Mouse (Mus musculus): ENCODE results near the gene Galnt16. TPM values are rescaled to one million over a fixed set of nuclear protein-coding genes. Genes with fewer than 3 reads are reported as not detected.

Gene Galnt16
- polyA plus RNA-seq, 1 experiment from 2014 or later = 5.9 TPM

DNA sequence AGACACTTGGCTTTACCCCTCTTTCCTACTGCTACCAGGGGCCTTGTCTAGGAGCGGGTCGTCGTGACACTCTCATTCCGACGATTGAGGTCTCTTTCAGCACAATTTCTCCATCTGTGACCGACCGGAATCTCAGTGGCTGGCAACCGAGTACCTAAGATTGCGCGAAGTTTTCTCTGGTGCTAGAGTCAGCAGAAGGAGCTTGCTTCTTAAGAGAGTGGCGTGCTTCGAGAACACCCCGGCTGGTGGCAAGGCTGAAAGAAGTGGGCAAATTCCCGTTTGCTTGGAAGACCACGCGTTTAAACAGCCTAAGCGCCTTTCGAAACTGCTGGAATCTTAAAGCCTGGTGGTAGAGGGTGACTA is 126.4 kb downstream of the Galnt16 start:
- 6% methylated on average over 18 of the region's 18 CpGs for WGBS
- ATAC-seq (replicated peaks; ENCODE audit: low FRiP score, low TSS enrichment, low read depth) (no peak), DNase-seq (ENCODE audit: low spot score) (no peak)
- H3K27me3 ChIP-seq (replicated peaks; ENCODE audit: control insufficient read depth, insufficient read depth, low read length) = no peaks in the 10 kb centered on the region
- H3K4me2 ChIP-seq (ENCODE audit: low read length) = peak overlapping the region; percentile 95
- peak overlapping the region; percentile 96 for H3K9ac ChIP-seq (ENCODE audit: low read length)
- H3K27ac ChIP-seq (ENCODE audit: low read depth) = no peak overlapping the region
- peaks cover 24% of the 10 kb centered on the region for H3K4me1 ChIP-seq (replicated peaks; ENCODE audit: control insufficient read depth, insufficient read depth, low read length)
- H3K4me3 ChIP-seq (ENCODE audit: low read depth, low read length) = peak overlapping the region; percentile 94
- H3K36me3 ChIP-seq (ENCODE audit: control insufficient read depth, insufficient read depth, low read length) = peaks cover 32% of the 10 kb centered on the region
- no peaks in the 10 kb centered on the region for H3K9me3 ChIP-seq (ENCODE audit: control insufficient read depth, low read length)

DNA sequence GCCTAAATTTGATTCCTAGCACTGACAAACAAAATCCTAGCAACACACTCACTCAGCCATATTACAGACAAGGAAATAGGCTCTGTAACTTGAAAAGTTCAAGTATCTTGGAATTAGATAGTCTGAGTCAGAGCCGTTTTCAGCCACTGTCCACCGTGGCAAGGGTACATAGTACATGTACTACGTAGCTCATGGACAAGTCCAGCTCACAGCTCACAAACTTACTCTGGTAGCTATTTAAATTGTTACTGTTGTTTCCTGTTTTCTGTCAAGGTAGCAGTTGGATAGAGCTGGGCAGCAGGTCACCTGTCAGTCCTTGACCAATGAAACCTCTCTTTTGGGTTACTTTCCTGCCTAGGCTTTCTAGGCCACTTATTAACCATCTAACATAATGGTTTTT is 128.3 kb downstream of the Galnt16 start:
- Histone ChIP-seq H3K4me1 (replicated peaks; ENCODE audit: control insufficient read depth, insufficient read depth, low read length) (peaks cover 24% of the 10 kb centered on the region), H3K4me3 (ENCODE audit: low read depth, low read length) (no peak overlapping the region), H3K4me2 (ENCODE audit: low read length) (peak overlapping the region; percentile 95), H3K36me3 (ENCODE audit: control insufficient read depth, insufficient read depth, low read length) (peaks cover 16% of the 10 kb centered on the region; the same call in 1 of the 2 replicates), H3K9ac (ENCODE audit: low read length) (no peak overlapping the region), H3K27me3 (replicated peaks; ENCODE audit: control insufficient read depth, insufficient read depth, low read length) (no peaks in the 10 kb centered on the region), H3K27ac (ENCODE audit: low read depth) (no peak overlapping the region), H3K9me3 (ENCODE audit: control insufficient read depth, low read length) (no peaks in the 10 kb centered on the region)
- ATAC-seq (replicated peaks; ENCODE audit: low FRiP score, low TSS enrichment, low read depth) = no peak
- 96% methylated on average over 3 of the region's 3 CpGs for WGBS
- no peak for DNase-seq (ENCODE audit: low spot score)

DNA sequence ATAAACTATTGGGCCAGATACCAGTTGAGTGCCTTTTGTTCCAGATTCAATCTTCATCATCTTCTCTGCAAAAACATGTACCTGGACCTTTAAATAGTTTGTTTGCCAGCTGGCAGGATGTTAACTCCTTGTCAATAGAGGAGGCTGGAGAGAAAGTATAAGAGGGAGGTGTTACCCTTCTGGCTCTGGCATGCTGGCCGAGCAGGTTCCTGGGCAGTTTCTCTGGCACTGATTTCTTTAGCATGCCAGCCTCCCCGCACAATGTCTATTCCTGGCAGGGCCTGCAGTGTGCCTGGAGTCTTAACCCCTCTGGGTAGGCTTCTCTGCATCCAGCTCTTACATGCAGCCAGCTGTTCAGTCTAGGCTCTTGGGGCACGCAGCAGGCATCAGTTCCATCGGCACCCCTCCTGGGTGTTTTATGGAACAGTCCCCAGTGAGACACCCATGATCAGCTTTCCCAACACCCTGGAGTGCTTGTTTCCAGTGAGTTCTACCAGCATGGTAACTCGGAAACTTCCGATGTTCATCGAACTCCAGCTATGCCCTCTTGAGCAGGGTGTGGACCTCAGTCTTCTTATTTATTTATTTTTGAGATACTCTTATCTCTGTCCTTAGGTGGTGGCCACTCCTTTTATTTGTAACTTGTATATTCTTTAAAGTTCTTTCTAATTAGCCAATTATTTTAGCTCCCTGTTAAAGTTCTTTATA is 136.0 kb downstream of the Galnt16 start:
- no peak overlapping the region for H3K9ac ChIP-seq (ENCODE audit: low read length)
- ATAC-seq (replicated peaks; ENCODE audit: low FRiP score, low TSS enrichment, low read depth) (no peak), DNase-seq (ENCODE audit: low spot score) (no peak)
- H3K9me3 ChIP-seq (ENCODE audit: control insufficient read depth, low read length) = no peaks in the 10 kb centered on the region
- H3K27me3 ChIP-seq (replicated peaks; ENCODE audit: control insufficient read depth, insufficient read depth, low read length) = no peaks in the 10 kb centered on the region
- H3K4me2 ChIP-seq (ENCODE audit: low read length) = no peak overlapping the region
- no peaks in the 10 kb centered on the region for H3K4me1 ChIP-seq (replicated peaks; ENCODE audit: control insufficient read depth, insufficient read depth, low read length)
- H3K27ac ChIP-seq (ENCODE audit: low read depth) = no peak overlapping the region
- WGBS = 75% methylated on average over 7 of the region's 7 CpGs
- no peak overlapping the region for H3K4me3 ChIP-seq (ENCODE audit: low read depth, low read length)
- H3K36me3 ChIP-seq (ENCODE audit: control insufficient read depth, insufficient read depth, low read length) = 0 out of 2 replicates have a peak, but pooled peaks cover 3% of the 10 kb centered on the region

DNA sequence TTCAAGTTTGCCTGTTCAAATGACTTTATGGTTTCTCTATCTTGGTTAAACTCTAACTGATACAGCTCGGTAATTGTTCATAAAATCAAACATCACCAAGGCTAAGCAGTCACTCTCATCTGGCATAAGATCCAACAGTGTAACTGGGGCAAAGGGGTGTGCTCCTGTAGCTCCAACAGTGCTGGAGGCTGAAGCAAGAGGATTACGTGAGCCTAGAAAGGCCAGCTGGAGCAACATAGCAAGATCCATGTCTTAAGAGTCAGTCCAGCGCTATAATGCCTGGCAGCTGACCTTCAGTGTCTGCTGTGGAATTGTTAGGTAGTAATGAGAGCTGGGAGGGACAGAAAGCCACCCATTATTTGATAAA is 136.6 kb downstream of the Galnt16 start:
- DNase-seq (ENCODE audit: low spot score) = no peak
- WGBS = 73% methylated on average over 3 of the region's 3 CpGs
- H3K4me2 ChIP-seq (ENCODE audit: low read length) = no peak overlapping the region
- no peaks in the 10 kb centered on the region for H3K9me3 ChIP-seq (ENCODE audit: control insufficient read depth, low read length)
- ATAC-seq (replicated peaks; ENCODE audit: low FRiP score, low TSS enrichment, low read depth) = 0 out of 2 replicates have a peak, but pooled peaks have one; percentile 40
- H3K27ac ChIP-seq (ENCODE audit: low read depth) = no peak overlapping the region
- H3K4me3 ChIP-seq (ENCODE audit: low read depth, low read length) = no peak overlapping the region
- H3K36me3 ChIP-seq (ENCODE audit: control insufficient read depth, insufficient read depth, low read length) = 0 out of 2 replicates have a peak, but pooled peaks cover 3% of the 10 kb centered on the region
- H3K9ac ChIP-seq (ENCODE audit: low read length) = no peak overlapping the region
- H3K27me3 ChIP-seq (replicated peaks; ENCODE audit: control insufficient read depth, insufficient read depth, low read length) = no peaks in the 10 kb centered on the region
- H3K4me1 ChIP-seq (replicated peaks; ENCODE audit: control insufficient read depth, insufficient read depth, low read length) = no peaks in the 10 kb centered on the region

DNA sequence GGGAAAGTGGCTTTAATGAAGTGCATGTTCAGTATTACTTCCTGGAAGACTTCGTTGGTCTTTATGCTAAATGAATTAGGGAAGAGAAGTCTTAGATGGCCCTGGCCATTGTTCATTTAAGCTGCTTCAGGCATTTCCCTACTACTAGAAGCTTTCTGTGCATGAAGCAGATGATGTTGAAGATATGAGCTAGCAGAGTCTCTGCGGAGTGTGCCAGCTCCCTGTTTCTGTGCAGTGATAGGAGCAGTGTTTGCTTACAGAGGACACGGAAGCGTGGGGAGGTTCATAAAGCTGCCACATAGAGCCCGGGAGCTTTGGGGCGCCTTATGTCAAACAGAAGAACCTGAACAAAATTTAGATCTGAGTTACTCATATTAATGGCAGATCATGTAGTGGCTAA is 140.6 kb downstream of the Galnt16 start:
- DNase-seq (ENCODE audit: low spot score) (no peak), ATAC-seq (replicated peaks; ENCODE audit: low FRiP score, low TSS enrichment, low read depth) (no peak)
- WGBS = 73% methylated on average over 6 of the region's 6 CpGs
- Histone ChIP-seq H3K4me2 (ENCODE audit: low read length) (no peak overlapping the region), H3K9me3 (ENCODE audit: control insufficient read depth, low read length) (no peaks in the 10 kb centered on the region), H3K4me3 (ENCODE audit: low read depth, low read length) (no peak overlapping the region), H3K9ac (ENCODE audit: low read length) (no peak overlapping the region), H3K27me3 (replicated peaks; ENCODE audit: control insufficient read depth, insufficient read depth, low read length) (no peaks in the 10 kb centered on the region), H3K4me1 (replicated peaks; ENCODE audit: control insufficient read depth, insufficient read depth, low read length) (no peaks in the 10 kb centered on the region), H3K27ac (ENCODE audit: low read depth) (no peak overlapping the region), H3K36me3 (ENCODE audit: control insufficient read depth, insufficient read depth, low read length) (peaks cover 13% of the 10 kb centered on the region)

DNA sequence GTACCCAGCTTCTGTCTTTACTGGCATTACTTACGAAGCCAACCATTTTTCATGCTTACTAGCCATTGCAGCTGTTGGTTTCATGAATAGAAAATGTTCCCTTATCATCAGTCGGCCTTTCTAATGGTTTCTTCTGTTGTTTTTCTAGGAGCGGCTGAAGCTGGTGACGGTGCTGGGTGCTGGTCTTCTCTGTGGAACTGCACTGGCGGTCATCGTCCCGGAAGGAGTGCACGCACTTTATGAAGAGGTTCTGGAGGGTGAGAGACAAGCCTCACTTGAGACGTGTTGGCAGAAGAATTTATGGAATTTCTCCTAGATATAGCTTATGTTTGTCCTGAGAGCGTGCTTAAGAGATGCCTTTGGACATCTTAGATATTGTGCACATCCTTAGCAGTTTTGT is 144.2 kb downstream of the Galnt16 start:
- H3K4me3 ChIP-seq (ENCODE audit: low read depth, low read length) = no peak overlapping the region
- no peak overlapping the region for H3K9ac ChIP-seq (ENCODE audit: low read length)
- H3K36me3 ChIP-seq (ENCODE audit: control insufficient read depth, insufficient read depth, low read length) = peaks cover 29% of the 10 kb centered on the region
- no peaks in the 10 kb centered on the region for H3K9me3 ChIP-seq (ENCODE audit: control insufficient read depth, low read length)
- 83% methylated on average over 10 of the region's 10 CpGs for WGBS
- ATAC-seq (replicated peaks; ENCODE audit: low FRiP score, low TSS enrichment, low read depth) = no peak
- DNase-seq (ENCODE audit: low spot score) = no peak
- no peaks in the 10 kb centered on the region for H3K4me1 ChIP-seq (replicated peaks; ENCODE audit: control insufficient read depth, insufficient read depth, low read length)
- no peak overlapping the region for H3K27ac ChIP-seq (ENCODE audit: low read depth)
- H3K27me3 ChIP-seq (replicated peaks; ENCODE audit: control insufficient read depth, insufficient read depth, low read length) = no peaks in the 10 kb centered on the region
- H3K4me2 ChIP-seq (ENCODE audit: low read length) = no peak overlapping the region

DNA sequence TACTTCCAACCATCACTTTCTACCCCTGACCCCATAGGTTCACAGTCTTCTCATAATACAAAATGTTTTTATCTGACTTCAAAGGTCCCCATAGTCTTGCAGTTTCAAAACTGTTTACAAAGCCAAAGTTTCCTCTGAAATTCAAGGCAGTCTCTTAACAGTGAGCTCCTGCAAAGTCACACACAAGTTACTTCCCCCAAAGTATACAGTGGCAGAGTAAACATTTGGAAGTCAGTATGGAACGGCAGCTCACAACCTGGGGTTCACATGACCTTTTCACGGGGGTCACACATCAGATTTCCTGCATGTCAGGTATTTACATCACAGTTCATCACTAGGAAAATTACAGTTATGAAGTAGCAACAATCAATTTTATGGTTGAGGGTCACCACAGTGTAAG is 145.9 kb downstream of the Galnt16 start:
- Histone ChIP-seq H3K36me3 (ENCODE audit: control insufficient read depth, insufficient read depth, low read length) (peaks cover 45% of the 10 kb centered on the region), H3K4me3 (ENCODE audit: low read depth, low read length) (no peak overlapping the region), H3K4me2 (ENCODE audit: low read length) (no peak overlapping the region), H3K9ac (ENCODE audit: low read length) (no peak overlapping the region), H3K27ac (ENCODE audit: low read depth) (no peak overlapping the region), H3K4me1 (replicated peaks; ENCODE audit: control insufficient read depth, insufficient read depth, low read length) (no peaks in the 10 kb centered on the region), H3K9me3 (ENCODE audit: control insufficient read depth, low read length) (no peaks in the 10 kb centered on the region), H3K27me3 (replicated peaks; ENCODE audit: control insufficient read depth, insufficient read depth, low read length) (no peaks in the 10 kb centered on the region)
- ATAC-seq (replicated peaks; ENCODE audit: low FRiP score, low TSS enrichment, low read depth) = no peak
- WGBS = 44% methylated on average over 2 of the region's 2 CpGs
- DNase-seq (ENCODE audit: low spot score) = no peak

DNA sequence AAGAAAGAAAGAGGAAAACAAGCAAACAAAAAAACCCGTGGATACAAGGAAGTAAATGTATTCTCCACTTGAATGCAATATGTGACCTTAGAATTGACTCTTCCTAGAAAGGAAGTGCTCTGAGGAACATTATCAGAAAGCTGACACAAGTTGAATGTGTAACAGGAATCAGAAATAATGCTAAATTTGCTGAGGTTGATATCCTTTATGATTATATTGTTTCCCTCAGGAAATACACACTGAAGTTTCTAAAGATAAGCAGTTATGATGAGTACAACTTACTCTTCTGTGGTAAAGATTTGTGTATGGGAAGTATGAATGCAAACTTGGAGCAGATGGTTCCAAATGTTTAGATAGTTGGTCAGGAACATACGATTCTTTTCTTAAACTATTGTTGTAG is 150.3 kb downstream of the Galnt16 start:
- DNase-seq (ENCODE audit: low spot score) = no peak
- Histone ChIP-seq H3K4me2 (ENCODE audit: low read length) (no peak overlapping the region), H3K36me3 (ENCODE audit: control insufficient read depth, insufficient read depth, low read length) (peaks cover 38% of the 10 kb centered on the region), H3K4me3 (ENCODE audit: low read depth, low read length) (no peak overlapping the region), H3K9ac (ENCODE audit: low read length) (no peak overlapping the region), H3K4me1 (replicated peaks; ENCODE audit: control insufficient read depth, insufficient read depth, low read length) (no peaks in the 10 kb centered on the region), H3K27me3 (replicated peaks; ENCODE audit: control insufficient read depth, insufficient read depth, low read length) (no peaks in the 10 kb centered on the region), H3K9me3 (ENCODE audit: control insufficient read depth, low read length) (no peaks in the 10 kb centered on the region), H3K27ac (ENCODE audit: low read depth) (no peak overlapping the region)
- no peak for ATAC-seq (replicated peaks; ENCODE audit: low FRiP score, low TSS enrichment, low read depth)
- 83% methylated on average over 2 of the region's 2 CpGs for WGBS

DNA sequence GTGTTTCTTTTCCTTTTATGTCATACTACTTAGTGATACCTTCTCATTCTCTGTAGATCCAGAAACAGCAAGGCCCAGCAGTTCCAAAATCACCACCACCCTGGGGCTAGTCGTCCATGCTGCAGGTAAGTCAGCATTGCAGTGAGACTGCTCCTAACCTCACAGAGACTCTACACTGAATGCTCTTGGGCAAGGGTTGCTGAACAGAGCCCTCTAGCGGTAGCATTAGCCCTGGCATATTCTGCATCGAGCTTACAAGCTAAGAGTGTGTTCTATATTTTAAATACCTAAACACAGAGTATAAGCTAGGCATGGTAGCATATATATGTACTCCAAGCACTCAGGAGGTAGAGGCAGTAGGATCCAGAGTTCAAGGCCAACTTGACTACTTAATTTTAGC is 155.1 kb downstream of the Galnt16 start:
- H3K27ac ChIP-seq (ENCODE audit: low read depth) = no peak overlapping the region
- WGBS = 15% methylated on average over 3 of the region's 3 CpGs
- DNase-seq (ENCODE audit: low spot score) (no peak), ATAC-seq (replicated peaks; ENCODE audit: low FRiP score, low TSS enrichment, low read depth) (no peak)
- H3K36me3 ChIP-seq (ENCODE audit: control insufficient read depth, insufficient read depth, low read length) = peaks cover 44% of the 10 kb centered on the region
- no peaks in the 10 kb centered on the region for H3K9me3 ChIP-seq (ENCODE audit: control insufficient read depth, low read length)
- H3K4me1 ChIP-seq (replicated peaks; ENCODE audit: control insufficient read depth, insufficient read depth, low read length) = no peaks in the 10 kb centered on the region
- no peaks in the 10 kb centered on the region for H3K27me3 ChIP-seq (replicated peaks; ENCODE audit: control insufficient read depth, insufficient read depth, low read length)
- no peak overlapping the region for H3K4me2 ChIP-seq (ENCODE audit: low read length)
- no peak overlapping the region for H3K4me3 ChIP-seq (ENCODE audit: low read depth, low read length)
- no peak overlapping the region for H3K9ac ChIP-seq (ENCODE audit: low read length)
